Mouse (Mus musculus) heart, adult 2 months (tissue): ENCODE results near the gene Adgra1.

ENCODE experiments used
- CTCF ChIP-seq: fragments of 200-600 bp; IDR thresholded peaks from 2 replicates; pipeline ENCODE4 v1.8.1; 2022; ENCODE audit warnings: antibody characterized with exemption, mild to moderate bottlenecking, moderate library complexity
- EP300 ChIP-seq: fragments of 200-500 bp; IDR thresholded peaks from 2 replicates; pipeline ENCODE4 v1.6.1; 2011; ENCODE audit warnings: low read depth, low read length, control low read depth; ENCODE audit not compliant: insufficient read depth
- POLR2A ChIP-seq: fragments of 200-500 bp; IDR thresholded peaks from 2 replicates; pipeline ENCODE4 v1.6.1; 2011; ENCODE audit warnings: mild to moderate bottlenecking, low read depth, low read length, control low read depth; ENCODE audit not compliant: insufficient read depth

GRCm38 (mm10) chr7:139914141-139915047, 80.4 kb downstream of the Adgra1 start:
- TF ChIP-seq CTCF (no peak), EP300 (no peak), POLR2A (no peak)
